Mouse (Mus musculus): ENCODE measurements around the gene Bahd1. TPM values are rescaled to one million over a fixed set of nuclear protein-coding genes. Genes with fewer than 3 reads are reported as not detected.

Gene Bahd1
- total and polyA plus RNA-seq, 3 experiments: 14.1 to 37.8 (median 32.1) TPM

- peak overlapping the region; percentile 87 for H3K9ac ChIP-seq (ENCODE audit: insufficient read depth, low read depth)
- dilution Hi-C loops (cut with MboI; ENCODE audit: extremely low pct_ligation_motif_present, extremely low pct_unique_long_range_greater_than_20kb, low sequenced_read_pairs) (no loop called here), in situ Hi-C loops (cut with MboI; ENCODE audit: low pct_ligation_motif_present, low pct_unique_long_range_greater_than_20kb, low sequenced_read_pairs) (no loop called here)
- no peaks in the 10 kb centered on the region for H3K36me3 ChIP-seq (replicated peaks in 1 of 2; ENCODE audit: control insufficient read depth in 1 of 2, insufficient read depth in 1 of 2, low read length in 1 of 2)
- H3K4me2 ChIP-seq (ENCODE audit: insufficient read depth, low read depth, poor library complexity, severe bottlenecking): peak overlapping the region; percentile 94
- no peaks in the 10 kb centered on the region for H3K9me3 ChIP-seq (replicated peaks; ENCODE audit: low read length)
- peaks cover 7 to 55% of the 10 kb centered on the region in 2 experiments for H3K4me1 ChIP-seq (ENCODE audit: control insufficient read depth in 1 of 2, insufficient read depth in 2 of 2)
- TF ChIP-seq ELF1 (IDR thresholded peaks at IDR 0.05; ENCODE audit: low read depth, low read length): 0 out of 2 replicates have a peak, but pooled peaks have one; percentile 13
- no peak for TF ChIP-seq TCF12 (IDR thresholded peaks at IDR 0.05; ENCODE audit: low read depth, low read length)
- 0 out of 2 replicates have a peak, but pooled peaks have one; percentile 15 for TF ChIP-seq MAZ (IDR thresholded peaks at IDR 0.05; ENCODE audit: low read depth, low read length)
- TF ChIP-seq MYC (IDR thresholded peaks at IDR 0.05; ENCODE audit: low read depth, low read length): no peak
- H3K79me2 ChIP-seq (replicated peaks; ENCODE audit: control insufficient read depth, extremely low read depth, insufficient read depth, poor library complexity, severe bottlenecking): peaks cover 61% of the 10 kb centered on the region
- peak overlapping the region; percentile 71 to 92 (median 87) for H3K4me3 ChIP-seq (replicated peaks in 1 of 3; ENCODE audit: low read depth in 2 of 3, low read length in 2 of 3, poor library complexity in 1 of 3)
- no peak for DNase-seq (ENCODE audit: extremely low read depth)
- H3K27ac ChIP-seq (ENCODE audit: insufficient read depth, low read depth): peak overlapping the region; percentile 98
- peaks cover 17% of the 10 kb centered on the region for H3K27me3 ChIP-seq (replicated peaks)
These were observed 3.2 kb downstream of the Bahd1 start for GRCm38 (mm10) chr2:118903333-118903741.

DNA sequence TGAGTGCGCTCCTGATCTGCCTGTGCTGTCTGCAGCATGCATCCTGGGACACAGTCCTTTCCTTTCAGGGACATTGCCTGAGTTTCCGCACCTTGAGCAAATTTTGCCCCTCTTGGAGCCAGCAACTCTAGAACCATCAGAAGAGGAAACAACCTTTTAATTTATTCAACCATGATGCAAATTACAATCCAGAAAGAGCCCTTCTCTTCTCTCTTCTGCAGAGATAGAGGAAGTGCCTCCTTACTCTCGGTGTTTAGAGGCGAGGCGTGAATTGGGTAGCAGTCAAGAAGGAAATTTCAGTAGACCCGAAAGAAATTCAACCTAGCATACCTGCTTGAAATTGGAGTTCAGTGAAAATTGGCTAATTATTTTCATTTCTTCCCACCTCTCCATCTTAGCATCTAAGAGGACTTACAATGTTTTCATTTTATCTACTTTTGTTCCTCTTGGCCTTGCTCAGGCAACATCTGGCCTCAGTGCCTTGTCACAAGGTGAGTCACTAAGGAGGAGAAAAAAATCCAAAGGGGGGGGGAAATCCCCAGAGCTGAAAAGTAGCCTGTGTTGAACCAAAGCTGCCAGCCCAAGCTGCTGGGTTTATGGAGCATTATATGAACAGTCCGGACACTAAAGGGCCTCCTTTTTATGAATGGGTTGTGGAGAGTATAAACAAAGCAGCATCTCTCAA lies 5.4 kb downstream of the Bahd1 start:
- peak; percentile 96 for DNase-seq (ENCODE audit: extremely low read depth)
- Histone ChIP-seq H3K9ac (ENCODE audit: insufficient read depth, low read depth) (peak overlapping the region; percentile 87; the same call in 1 of the 2 replicates), H3K36me3 (replicated peaks in 1 of 2; ENCODE audit: control insufficient read depth in 1 of 2, insufficient read depth in 1 of 2, low read length in 1 of 2) (peaks cover 0 to 2% of the 10 kb centered on the region in 2 experiments), H3K27me3 (replicated peaks) (peaks cover 2% of the 10 kb centered on the region), H3K4me2 (ENCODE audit: insufficient read depth, low read depth, poor library complexity, severe bottlenecking) (peak overlapping the region; percentile 94), H3K4me1 (ENCODE audit: control insufficient read depth in 1 of 2, insufficient read depth in 2 of 2) (peaks cover 21 to 65% of the 10 kb centered on the region in 2 experiments), H3K27ac (ENCODE audit: insufficient read depth, low read depth) (peak overlapping the region; percentile 98), H3K79me2 (replicated peaks; ENCODE audit: control insufficient read depth, extremely low read depth, insufficient read depth, poor library complexity, severe bottlenecking) (peaks cover 84% of the 10 kb centered on the region), H3K9me3 (replicated peaks; ENCODE audit: low read length) (no peaks in the 10 kb centered on the region), H3K4me3 (replicated peaks in 1 of 3; ENCODE audit: low read depth in 2 of 3, low read length in 2 of 3, poor library complexity in 1 of 3) (peak overlapping the region; percentile 71 to 92 (median 87))
- dilution Hi-C loops (cut with MboI; ENCODE audit: extremely low pct_ligation_motif_present, extremely low pct_unique_long_range_greater_than_20kb, low sequenced_read_pairs): no loop called here
- in situ Hi-C loops (cut with MboI; ENCODE audit: low pct_ligation_motif_present, low pct_unique_long_range_greater_than_20kb, low sequenced_read_pairs): no loop called here
- TF ChIP-seq ZKSCAN1 (IDR thresholded peaks at IDR 0.05; ENCODE audit: borderline replicate concordance, low read depth, low read length) (no peak), USF2 (conservative IDR thresholded peaks at IDR 0.05; ENCODE audit: low read depth, low read length) (no peak), MAX (IDR thresholded peaks at IDR 0.05; ENCODE audit: low read length) (no peak; the same call in none of the 2 replicates), PAX5 (IDR thresholded peaks at IDR 0.05; ENCODE audit: low read length) (no peak), RCOR1 (conservative IDR thresholded peaks at IDR 0.05; ENCODE audit: low read depth, low read length) (peak; percentile 14), GABPA (IDR thresholded peaks at IDR 0.05; ENCODE audit: insufficient replicate concordance, low read depth, low read length) (no peak), CHD1 (IDR thresholded peaks at IDR 0.05; ENCODE audit: low read depth, low read length) (peak; percentile 59; the same call in 1 of the 2 replicates), EP300 (IDR thresholded peaks at IDR 0.05; ENCODE audit: low read length) (peak; percentile 78), MAFK (IDR thresholded peaks at IDR 0.05; ENCODE audit: insufficient replicate concordance, low read length) (no peak), BHLHE40 (IDR thresholded peaks at IDR 0.05; ENCODE audit: low read depth, low read length) (peak; percentile 28; the same call in 1 of the 2 replicates), RAD21 (IDR thresholded peaks at IDR 0.05; ENCODE audit: low read depth, low read length) (no peak), JUN (IDR thresholded peaks at IDR 0.05; ENCODE audit: insufficient read depth, low read depth, low read length) (no peak; the same call in none of the 2 replicates), ZC3H11A (IDR thresholded peaks at IDR 0.05; ENCODE audit: low read depth, low read length) (no peak), MXI1 (IDR thresholded peaks at IDR 0.05; ENCODE audit: low read depth, low read length) (0 out of 2 replicates have a peak, but pooled peaks have one; percentile 27), ETS1 (conservative IDR thresholded peaks at IDR 0.05; ENCODE audit: low read depth, low read length) (peak; percentile 56), IRF4 (IDR thresholded peaks at IDR 0.05; ENCODE audit: low read depth, low read length) (peak; percentile 30), POLR2A (IDR thresholded peaks at IDR 0.05; ENCODE audit: low read depth, low read length) (peak; percentile 53), ZMIZ1 (IDR thresholded peaks at IDR 0.05; ENCODE audit: low read depth, low read length) (peak; percentile 48; the same call in 1 of the 2 replicates), TBP (conservative IDR thresholded peaks at IDR 0.05; ENCODE audit: low read depth, low read length) (0 out of 2 replicates have a peak, but pooled peaks have one; percentile 37), POLR2AphosphoS2 (IDR thresholded peaks at IDR 0.05; ENCODE audit: low read depth, low read length) (no peak), SIN3A (IDR thresholded peaks at IDR 0.05; ENCODE audit: low read length) (peak; percentile 76), UBTF (IDR thresholded peaks at IDR 0.05; ENCODE audit: low read depth, low read length) (0 out of 2 replicates have a peak, but pooled peaks have one; percentile 12), MAZ (IDR thresholded peaks at IDR 0.05; ENCODE audit: low read depth, low read length) (peak; percentile 76), E2F4 (IDR thresholded peaks at IDR 0.05; ENCODE audit: insufficient replicate concordance, low read depth, low read length) (no peak), HCFC1 (IDR thresholded peaks at IDR 0.05; ENCODE audit: low read depth, low read length) (peak; percentile 31; the same call in 1 of the 2 replicates), ZNF384 (IDR thresholded peaks at IDR 0.05; ENCODE audit: low read depth, low read length) (peak; percentile 92), NRF1 (IDR thresholded peaks at IDR 0.05; ENCODE audit: low read depth, low read length) (no peak), SMC3 (IDR thresholded peaks at IDR 0.05; ENCODE audit: low read depth, low read length) (no peak; the same call in 1 of the 2 replicates)
